Mouse (Mus musculus) right cerebral cortex, postnatal 36 days (tissue): ENCODE results near the gene Sass6.
"Not testable (repeated sequence)": the region's sequence is repeated elsewhere in the genome, so short reads cannot be mapped to it uniquely, and the experiment has no call there.

ENCODE experiments used
- DNase-seq, 2 experiments: peaks; one replicate each; pipeline ENCODE4 v3.0.0; 2022; ENCODE audit warnings: low spot score in 2 of 2, mixed read lengths in 1 of 2

Sass6 gene

GRCm38 (mm10) chr3:116594728-116595602 lies at the start of gene Sass6:
TSS of gene Sass6 (plus strand) at chr3:116594982.
- DNase-seq = peak; percentile 95 to 96

GRCm38 (mm10) chr3:116547430-116547829 lies 47.4 kb upstream of the Sass6 start:
- DNase-seq = no peak

DNA sequence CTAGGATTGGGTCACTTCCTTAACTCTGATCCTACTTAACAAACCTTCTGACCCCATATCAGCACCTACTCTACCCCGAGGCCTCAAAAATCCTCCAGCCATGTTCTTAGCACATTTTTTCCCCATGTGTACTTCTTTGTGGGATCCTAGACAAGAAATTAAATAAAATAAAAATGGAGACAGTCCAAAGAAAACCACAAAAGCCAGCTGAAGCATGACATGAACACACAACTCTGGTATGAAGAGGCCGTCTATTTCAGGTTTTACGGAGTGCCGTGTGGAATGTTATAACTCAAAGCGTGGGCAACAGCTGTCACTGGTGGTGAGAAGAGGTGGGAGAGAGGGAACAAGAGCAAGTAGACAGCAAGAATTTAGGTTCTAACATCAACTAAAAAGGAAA lies 43.4 kb upstream of the Sass6 start:
- DNase-seq = peak in 1 of 2 experiments; percentile 32

DNA sequence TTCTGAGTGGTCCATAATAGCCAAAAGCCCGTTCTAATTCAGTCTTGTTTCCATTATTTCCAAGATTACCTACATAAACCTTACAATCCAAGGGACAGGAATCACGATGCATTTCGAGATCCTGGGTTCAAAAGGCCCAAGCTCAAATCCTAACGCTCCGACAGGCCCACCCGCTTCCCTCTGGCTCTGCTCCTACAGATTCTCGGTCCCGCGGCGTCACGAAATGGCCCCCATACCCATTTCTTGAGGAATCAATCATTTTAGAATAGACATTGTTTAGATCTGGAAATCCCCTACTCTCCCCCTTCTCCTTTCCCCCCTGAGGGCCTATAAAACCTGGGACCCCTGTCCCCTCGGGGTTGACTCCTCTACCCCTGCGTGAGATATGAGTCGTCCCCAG lies 33.5 kb upstream of the Sass6 start:
- DNase-seq = not testable (repeated sequence)

GRCm38 (mm10) chr3:116562408-116563094 lies 32.2 kb upstream of the Sass6 start, which contains the start of gene Lrrc39:
TSS of gene Lrrc39 (plus strand) at chr3:116562973.
- no peak for DNase-seq

GRCm38 (mm10) chr3:116563095-116563492 lies 31.7 kb upstream of the Sass6 start:
- DNase-seq = no peak

- DNase-seq = no peak
Measured at GRCm38 (mm10) chr3:116570628-116571027, 24.2 kb upstream of the Sass6 start.

- no peak for DNase-seq
Measured at GRCm38 (mm10) chr3:116577286-116577685, 17.5 kb upstream of the Sass6 start.

GRCm38 (mm10) chr3:116582201-116582600 lies 12.6 kb upstream of the Sass6 start:
- peak; percentile 27 to 61 for DNase-seq

- no peak for DNase-seq
Measured at GRCm38 (mm10) chr3:116594076-116594727, 580 bp upstream of the Sass6 start.

DNA sequence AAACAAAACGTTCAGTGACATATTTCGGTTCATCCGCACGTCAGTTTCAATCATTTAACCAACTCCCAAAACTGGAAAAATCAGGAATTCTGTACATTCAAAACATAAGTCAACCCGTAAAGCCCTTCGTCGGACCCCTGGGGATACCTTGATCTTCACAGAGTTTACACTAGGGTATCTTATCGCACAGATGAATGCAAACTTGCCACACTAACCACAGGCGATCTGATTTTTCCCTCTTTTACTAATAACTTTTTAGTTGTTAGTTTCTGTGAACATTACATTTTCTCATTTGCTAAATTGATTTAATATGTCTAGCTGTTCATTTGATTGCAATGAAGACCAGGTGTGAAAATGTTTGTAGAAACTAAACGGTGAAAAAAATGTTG lies 815 bp downstream of the Sass6 start:
- DNase-seq = no peak

- no peak for DNase-seq
Measured at GRCm38 (mm10) chr3:116599705-116600104, 4.9 kb downstream of the Sass6 start.

DNA sequence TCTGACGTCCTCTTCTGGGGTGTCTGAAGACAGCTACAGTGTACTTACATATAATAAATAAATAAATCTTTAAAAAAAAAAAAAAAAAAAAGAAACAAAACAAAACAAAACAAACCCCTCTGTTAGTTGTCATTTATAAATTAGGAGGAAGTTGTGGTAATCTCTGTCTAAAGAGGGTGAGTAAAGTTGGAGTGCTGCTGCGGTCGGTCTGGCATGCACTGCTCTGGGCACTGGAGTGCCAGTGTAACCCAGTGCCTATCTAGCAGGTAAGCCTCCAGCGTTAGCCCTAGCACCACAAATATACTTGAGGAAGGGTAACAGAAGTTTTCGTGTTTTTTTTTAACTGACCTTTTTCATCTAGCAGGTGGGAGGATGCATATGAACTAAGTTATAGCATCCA lies 6.2 kb downstream of the Sass6 start:
- no peak for DNase-seq

DNA sequence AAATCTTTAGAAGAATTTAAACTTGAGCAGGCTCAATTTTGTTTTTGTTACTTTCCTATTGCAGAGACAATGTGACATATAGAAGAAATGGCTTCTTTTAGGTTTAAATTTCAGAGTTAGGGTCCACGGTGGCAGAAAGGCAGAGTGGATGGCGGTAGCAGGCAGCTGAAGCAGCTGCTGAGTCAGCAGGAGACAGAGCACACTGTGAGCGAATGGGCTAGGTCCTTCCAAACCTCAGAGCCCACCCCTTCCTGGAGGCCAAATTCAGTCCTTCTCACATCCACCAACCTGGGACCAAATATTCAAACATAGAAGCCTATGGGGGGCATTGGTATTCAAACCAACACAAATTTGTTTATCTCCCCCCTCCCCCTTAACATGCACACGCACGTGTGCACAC lies 7.0 kb downstream of the Sass6 start:
- DNase-seq = no peak

GRCm38 (mm10) chr3:116604570-116604969 lies 9.8 kb downstream of the Sass6 start:
- no peak for DNase-seq

GRCm38 (mm10) chr3:116614295-116614892 lies 19.6 kb downstream of the Sass6 start, which contains the start of gene Trmt13:
TSS of gene Trmt13 (minus strand) at chr3:116614587.
- no peak for DNase-seq

DNA sequence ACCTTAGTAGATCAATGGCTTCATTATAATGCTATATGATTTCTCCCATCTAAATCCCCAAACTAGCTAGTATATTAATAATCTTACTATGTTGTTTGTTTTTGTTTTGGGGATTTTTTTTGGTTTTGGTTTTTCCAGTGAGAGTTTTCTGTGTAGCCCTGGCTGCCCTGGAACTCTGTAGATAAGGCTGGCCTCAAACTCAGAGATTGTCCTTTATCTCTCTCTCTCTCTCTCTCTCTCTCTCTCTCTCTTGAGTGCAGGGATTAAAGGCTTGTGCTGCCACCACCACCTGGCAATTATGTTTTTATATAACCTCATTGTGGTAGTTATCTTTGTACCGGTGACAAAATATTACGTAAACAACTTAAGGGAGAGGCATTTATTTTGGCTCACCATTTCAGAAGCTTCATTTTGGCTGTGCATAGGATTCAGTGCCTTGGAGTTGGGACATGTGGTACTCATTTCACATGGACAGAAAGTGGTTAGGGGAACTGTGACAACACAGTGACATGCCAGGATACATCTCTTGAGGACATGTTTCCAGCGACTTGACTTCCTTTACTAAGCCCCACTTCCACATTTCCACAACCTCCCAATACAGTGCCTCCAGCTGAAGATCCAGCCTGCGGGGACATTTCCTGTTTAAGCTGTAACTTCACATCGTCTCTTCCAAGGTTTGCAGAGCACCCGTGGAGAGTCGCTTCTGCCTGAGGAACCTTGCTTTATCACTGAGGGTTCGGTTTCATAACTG lies 20.7 kb downstream of the Sass6 start:
- DNase-seq = no peak

GRCm38 (mm10) chr3:116618855-116619254 lies 24.1 kb downstream of the Sass6 start:
- DNase-seq = no peak

- no peak for DNase-seq
Measured at GRCm38 (mm10) chr3:116620636-116621370, 26.0 kb downstream of the Sass6 start.

DNA sequence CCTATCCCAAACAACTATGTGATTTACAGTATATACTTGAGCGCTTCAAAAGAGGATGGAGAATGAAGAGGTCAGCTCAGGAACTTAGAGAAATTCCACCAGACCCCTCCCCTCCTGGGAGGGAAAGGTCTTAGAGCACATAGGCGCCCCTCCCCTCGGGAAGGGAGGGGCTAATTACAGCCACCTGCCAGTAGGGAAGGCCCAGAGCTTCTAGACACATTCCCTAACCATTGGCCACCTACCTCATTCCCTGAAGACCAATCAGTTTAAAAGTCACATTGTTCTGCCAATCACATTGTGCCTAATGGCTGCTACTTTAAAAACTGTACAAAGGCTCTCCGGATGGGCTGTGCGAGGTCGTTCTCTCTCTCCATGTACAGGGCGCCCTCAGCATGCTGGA lies 27.9 kb downstream of the Sass6 start:
- DNase-seq = no peak
